Mouse (Mus musculus) retina, postnatal 7 days (tissue): ENCODE measurements around the gene Bcl11b.

ENCODE experiments used
- DNase-seq: peaks from one replicate; pipeline ENCODE4 v3.0.0-alpha.2; 2012; ENCODE audit warnings: low read depth, low spot score

Bcl11b gene

DNA sequence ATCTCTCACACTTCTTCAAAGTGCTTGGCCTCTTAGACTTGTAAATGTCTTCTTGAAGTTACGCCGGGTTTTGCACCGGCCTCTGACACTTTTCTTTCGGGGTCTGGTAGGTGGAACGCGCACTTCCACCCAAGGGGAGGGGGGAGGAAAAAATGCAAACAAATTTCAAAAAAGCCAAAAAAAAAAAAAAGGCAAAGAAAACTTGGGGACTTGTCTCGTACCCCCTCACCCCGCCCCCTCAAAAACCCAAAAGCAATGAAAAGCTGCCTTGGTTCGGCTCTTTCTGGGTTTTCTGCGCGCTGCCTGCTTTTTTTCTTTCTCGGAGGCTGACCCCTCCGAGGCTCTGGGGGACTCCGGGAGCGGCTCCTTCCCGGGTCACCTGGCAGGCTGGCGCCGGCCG, at the start of gene Bcl11b:
Bcl11b (minus strand) TSS at position 120 of the 400 bp plus-strand sequence.
- no peak for DNase-seq

DNA sequence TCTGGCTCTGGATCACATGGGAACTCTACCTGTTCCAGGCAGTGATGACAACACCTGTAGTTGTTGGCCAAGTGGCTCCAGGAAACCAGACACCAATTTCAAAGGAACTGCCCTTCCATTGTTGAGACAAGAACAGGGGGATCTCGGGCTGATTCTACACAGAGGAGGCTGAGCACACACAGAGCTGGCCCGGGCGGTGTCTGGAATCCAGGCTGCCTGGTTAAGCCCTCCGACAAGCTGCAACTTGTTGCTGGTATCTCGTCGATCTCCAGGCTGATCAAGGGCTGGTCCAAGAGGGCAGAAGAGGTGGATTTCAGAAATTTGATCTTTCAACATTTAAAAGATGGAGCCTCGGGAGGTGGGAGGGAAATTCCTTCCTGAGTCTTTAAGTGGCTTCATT, 47.6 kb upstream of the Bcl11b start:
- DNase-seq, result no peak

DNA sequence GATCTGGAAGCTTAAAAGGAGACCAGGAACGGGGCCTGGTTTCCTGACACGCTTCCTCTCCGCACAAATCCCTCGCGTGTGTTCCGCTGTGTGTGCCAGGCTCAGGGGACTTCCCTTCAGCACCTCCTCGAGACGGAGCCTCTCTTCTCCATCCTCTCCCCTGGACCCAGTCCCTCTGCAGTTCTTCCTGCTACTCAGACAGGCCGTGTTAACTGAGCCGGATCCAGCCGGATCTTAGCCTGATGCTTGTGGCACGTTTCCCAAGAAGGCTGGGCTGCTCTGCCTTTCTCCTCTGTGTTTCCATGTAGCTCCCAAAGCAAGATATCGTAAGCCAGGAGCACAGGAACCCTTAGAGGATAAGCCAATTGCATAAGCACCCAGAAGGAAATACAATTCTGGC, 46.2 kb upstream of the Bcl11b start:
- DNase-seq, result no peak

GRCm38 (mm10) chr12:108042239-108042571, 38.8 kb upstream of the Bcl11b start:
- DNase-seq, result no peak

DNA sequence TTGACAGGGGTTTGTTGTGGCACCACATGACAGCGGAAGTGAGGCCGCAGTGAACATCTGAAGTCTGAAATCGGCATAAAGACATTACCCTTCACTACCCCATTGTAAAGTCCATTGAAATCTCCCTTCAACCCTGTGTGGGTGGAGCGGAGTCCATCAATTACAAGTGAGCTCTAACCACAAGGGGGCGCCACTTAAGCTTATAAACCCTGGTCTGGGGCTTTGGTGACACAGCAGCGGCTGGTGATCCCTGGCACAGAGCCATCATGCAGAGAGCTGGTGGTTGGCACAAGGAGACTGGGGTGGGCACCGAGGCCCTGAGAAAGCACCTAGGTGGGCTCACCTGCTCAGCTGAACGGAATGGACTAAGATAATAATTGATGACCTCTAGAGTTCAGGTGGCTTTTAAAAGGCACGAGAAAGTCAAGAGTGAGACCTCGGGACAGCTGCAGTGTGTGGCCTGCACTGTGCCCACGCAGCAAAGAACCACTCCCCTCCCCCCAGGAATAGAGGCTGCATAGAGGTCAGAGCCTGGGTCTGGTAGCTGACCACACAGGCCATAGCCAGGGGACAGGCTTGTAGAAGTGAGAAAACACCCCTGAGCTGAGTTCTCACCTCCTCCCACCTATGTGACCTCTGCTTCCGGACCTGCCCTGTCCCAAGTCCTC, 38.3 kb upstream of the Bcl11b start:
- peak; percentile 82 for DNase-seq

GRCm38 (mm10) chr12:108037446-108037845, 34.0 kb upstream of the Bcl11b start:
- DNase-seq, result no peak

- DNase-seq, result no peak
Observed at GRCm38 (mm10) chr12:108035412-108036078, 32.1 kb upstream of the Bcl11b start.

GRCm38 (mm10) chr12:108022835-108023615, 19.6 kb upstream of the Bcl11b start:
- no peak for DNase-seq

DNA sequence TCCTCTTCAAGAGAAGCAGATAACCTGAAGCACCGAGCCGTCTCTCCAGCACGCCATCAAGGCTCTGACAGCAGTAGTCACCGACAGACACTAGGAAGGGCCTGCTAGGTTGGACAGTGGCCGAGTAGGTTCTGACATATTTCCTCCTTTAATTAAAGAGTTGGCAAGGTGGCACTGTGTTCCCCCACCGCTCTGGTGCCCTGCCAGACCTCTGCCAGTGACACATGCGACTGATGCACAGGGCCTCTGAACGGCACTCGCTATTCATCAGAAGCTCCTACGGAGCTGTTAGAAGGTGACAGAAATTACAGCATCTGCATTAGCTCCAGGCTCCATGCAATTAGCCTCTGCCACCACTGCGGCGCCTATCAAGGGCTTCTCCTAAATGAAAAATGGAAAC, 8.6 kb upstream of the Bcl11b start:
- DNase-seq, result no peak

DNA sequence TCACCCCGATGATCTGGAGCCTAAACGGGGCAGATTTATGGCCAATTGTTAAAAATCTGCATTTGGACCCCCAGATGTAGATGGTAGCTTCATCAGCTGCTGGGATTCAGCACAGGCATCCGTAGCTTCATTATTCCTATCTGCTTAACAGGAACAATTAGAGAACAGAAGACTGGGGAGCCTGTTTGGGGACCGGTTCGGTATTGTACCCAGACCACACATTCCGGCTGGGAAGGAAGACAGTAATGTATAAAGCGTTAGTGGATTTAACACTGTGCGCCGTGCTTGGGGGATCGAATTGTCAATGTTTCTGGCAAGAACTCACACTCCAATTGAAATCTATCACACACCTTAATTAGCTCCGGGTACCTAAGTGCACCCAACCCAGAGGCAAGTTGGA, 6.9 kb upstream of the Bcl11b start:
- no peak for DNase-seq

DNA sequence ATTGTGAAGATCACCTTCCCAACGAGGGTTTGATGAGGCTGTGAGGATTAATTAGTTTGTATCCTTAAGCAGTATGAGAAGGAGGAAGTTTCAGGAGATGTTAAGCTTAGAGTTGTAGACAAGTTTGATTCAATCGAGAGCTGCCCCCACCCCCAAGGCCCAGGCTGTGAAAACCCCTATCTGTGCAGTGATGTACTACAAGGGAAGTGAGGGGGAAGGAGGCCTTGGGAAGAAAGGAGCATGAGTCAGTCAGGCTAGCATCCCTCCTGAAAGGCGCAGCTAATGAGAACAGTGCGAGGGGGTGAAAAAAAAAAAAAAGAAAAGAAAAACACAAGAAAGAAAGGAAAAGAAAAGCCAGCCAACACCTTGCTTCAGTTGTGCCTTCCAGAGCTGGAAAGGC, 5.8 kb upstream of the Bcl11b start:
- DNase-seq, result no peak

DNA sequence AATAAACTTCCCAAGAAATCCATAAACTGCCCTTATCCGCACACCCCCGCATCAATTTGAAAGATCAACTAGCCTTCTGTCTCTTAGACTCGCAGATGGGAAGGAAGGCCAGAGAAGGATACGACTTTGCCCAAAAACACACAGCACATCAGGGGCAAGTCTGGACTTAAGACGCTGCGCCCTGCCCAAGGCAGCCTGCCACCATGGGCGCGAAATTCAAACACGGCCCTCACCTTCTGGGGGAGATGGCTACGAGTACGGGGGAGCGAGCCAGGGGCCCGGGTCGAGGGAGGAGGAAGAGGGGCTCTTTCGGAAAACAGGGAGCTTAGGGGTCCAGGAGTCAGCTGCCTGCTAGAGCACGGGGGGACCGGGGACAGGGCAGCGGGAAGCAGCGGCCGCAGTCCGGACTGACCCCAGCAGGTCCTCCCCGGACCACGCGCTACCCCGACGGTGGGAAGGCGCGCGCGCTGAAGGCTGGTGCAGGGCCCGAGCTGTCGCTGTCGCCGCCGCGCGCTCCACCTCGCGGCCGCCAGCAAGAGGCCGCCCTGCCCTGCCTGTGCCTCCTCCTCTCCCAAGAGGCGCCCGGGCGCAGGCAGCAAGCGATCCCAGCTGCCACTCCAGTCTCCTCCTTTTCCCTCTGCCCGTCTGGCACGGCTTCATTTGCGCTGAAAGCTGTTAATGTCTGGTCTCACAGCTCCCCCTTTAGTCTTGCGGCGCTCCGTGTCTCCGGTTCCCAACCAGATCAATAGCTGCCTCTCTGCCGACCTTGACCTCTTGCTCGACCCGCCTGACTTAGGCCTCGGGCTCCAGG, 2.6 kb upstream of the Bcl11b start:
- DNase-seq, result peak; percentile 65

DNA sequence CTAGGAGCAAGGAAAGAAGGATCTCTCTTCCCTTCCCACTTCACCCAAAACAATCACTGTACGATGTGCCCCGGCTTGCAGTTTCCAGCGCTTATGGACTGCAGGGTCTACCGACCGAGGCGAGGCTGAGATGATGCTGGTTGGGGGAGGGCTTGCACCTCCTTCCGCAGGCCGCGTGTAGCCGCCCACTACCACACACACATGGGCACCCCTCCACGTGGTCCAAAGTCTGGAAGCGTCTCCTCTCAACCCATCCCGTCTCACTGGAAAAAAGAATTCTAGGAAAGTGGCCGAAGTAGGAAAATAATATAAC, 2.0 kb upstream of the Bcl11b start:
- no peak for DNase-seq

- no peak for DNase-seq
Observed at GRCm38 (mm10) chr12:108004701-108005487, 1.5 kb upstream of the Bcl11b start.

DNA sequence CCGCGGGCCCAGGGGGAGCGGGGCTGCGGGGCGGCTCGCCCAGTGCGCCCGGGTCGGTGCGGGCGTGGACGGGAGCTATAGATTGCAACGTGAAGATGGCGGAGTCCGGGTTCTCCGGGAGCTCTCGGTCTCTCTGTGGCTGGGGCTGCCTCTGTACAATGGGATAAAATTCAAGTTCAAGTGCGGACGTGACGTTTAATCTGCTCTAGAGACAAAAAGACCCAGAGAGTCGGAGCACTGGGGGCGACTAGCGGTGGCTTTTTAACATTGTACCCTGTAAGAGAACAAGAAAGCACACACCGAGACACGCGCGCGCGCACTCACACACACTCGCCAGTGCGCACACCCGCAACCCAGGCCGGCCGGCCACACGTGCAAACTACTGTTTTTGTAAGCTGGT, 526 bp upstream of the Bcl11b start:
- peak; percentile 72 for DNase-seq

DNA sequence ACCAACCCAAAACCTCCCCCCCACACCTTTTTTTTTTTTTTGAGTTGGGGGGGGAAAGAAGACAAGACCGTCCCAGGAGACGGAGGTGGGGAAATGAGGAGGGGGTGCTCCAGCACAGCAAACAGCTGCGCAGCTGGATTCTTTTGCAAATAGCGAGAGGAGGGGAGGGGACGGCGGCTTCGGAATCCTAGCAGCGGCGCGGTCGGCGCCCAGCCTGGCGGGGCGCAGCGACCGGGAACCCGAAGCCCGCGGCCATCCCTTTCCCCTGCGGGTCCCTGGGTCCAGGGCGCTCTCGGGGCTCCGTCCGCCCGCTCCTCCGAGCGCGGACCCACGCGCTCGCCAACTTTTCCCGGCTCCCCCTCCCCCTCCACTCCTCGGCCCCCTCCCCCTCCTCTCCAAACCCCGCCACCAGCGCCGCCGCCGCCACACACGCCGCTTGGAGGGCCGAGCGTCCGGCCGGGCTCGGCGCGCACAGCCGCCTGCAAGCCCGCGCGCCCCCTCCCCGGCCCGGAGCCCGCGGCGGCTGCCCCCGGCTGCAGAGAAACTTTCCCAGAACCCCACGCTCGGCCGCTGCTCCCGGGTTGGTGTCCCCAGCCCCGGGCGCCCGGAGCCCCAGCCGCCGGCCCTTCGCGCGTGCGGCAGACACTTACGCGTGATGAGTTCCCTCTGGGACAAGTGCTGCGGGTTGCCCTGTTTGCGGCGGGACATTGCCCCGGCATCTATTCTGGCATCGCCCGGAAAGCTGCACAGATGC, 789 bp downstream of the Bcl11b start:
- no peak for DNase-seq

GRCm38 (mm10) chr12:108001652-108002340, 1.6 kb downstream of the Bcl11b start:
- DNase-seq, result no peak

DNA sequence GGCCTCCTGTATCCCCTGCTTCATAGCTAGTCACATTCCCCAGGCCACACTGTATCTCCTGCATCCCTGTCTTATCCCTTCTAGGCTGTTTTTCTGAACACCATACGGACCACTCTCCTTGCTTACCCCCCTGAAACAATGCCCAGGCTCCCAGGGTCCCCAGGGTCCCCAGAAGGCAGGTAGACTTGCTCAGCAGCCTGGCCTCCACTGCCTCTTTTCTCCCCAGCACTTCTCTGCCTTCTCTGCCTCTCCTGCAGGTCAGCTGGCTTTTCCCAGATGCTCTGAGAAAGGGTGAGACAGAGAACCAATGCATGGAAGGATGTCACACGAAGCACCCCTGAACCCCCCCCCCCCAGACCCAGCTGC, 2.7 kb downstream of the Bcl11b start:
- no peak for DNase-seq

- no peak for DNase-seq
Observed at GRCm38 (mm10) chr12:107999751-108000714, 3.4 kb downstream of the Bcl11b start.
